Mouse (Mus musculus) thymus, postnatal 4 days (tissue): Measurements from ENCODE around the gene Ddr2.

Source experiments
- DNase-seq: peaks from one replicate; pipeline ENCODE4 v3.0.0; 2021

Ddr2 gene

GRCm38 (mm10) chr1:169939345-169939744, 171.2 kb downstream of the Ddr2 start:
- peak; percentile 49 for DNase-seq

GRCm38 (mm10) chr1:169934005-169934725, 176.4 kb downstream of the Ddr2 start:
- peak; percentile 60 for DNase-seq

DNA sequence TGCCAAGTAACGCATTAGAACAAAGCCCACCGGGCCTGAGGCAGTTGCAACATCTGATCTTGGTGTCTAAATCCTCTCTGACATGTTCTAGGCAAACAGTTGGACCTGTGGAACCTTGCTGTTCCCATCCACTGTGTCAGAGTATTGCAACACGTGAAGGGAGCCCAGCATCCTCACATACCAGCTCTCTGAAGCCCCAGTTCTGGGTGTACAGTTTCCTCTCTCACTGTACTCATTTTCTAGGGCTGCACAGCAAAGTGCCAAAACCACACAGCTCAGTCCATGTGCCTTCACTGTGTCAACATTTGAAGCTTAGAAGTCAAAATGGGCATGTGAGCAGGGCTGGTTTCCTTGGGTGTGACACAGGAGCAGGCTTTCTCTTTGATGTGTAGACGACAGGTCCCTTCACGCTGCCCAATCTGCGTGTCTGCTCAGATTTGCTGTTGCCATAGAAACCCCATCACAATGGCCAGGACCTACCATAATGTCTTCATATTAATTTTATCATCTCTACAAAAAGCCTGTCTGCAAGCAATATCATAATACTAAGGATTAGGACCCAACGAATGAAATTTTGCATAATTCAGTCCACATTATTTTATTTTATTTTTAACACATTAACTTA, 178.3 kb downstream of the Ddr2 start:
- DNase-seq: no peak

GRCm38 (mm10) chr1:169931698-169932097, 178.9 kb downstream of the Ddr2 start:
- DNase-seq: no peak

DNA sequence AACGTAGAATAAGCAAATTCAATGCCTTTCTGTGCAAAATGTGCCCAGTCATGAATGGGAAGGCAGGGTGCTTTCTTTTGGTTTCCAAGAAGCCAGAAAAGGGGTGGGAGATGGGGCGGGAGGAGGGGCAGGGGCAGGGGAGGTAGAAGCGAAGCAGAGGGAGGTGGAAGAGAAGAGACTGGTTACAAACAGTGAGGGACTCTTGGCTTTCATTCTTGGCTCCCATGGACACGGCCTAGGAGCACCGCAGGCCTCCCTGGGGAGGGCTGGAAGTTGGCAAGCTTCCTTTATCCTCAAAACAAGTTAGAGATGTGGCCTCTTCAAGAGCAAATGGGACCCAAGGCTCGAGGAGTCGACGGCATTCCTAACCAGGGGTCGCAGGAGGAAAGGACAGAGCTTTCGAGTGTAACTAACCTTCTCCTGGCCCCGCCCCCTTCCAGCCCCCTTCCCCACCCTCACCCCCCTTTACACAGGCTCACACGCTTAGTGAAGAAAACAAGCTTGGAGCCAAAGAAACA, 182.0 kb downstream of the Ddr2 start, which contains the start of gene Ccdc190:
TSS of gene Ccdc190 (plus strand) at position 195 of the 518 bp plus-strand sequence.
- DNase-seq: no peak

DNA sequence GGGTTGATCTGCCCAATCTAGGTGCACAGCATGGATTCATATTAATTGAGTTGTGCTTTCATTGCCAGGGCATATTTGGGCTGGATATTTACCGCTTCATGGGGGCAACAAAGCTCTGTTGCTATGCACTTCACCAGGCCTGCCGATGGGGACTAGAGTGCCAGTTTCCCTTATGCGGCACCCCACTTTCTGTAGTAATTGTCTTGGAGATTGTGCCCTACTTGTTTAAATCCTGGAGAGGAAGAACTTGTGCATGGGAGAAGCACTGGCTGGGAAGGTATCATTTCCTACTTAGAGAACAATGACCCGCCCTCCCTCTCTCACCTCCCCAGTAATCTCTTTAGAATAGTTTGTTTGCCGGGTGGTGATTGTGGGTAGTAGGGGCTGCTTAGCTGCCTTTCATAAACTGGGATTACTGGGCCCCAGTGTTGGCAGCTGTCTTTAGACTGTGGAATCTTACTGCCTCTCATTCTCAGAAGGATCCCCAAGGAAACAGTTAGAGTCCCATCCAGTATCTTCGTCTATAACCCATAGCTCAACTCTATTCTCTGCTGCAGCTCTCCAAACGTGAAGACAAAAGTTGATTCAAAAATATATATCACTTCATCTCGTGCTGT, 182.7 kb downstream of the Ddr2 start:
- DNase-seq: no peak

GRCm38 (mm10) chr1:169924567-169924966, 186.0 kb downstream of the Ddr2 start:
- no peak for DNase-seq
